Mouse (Mus musculus): ENCODE results near the gene Anxa6. TPM values are rescaled to one million over a fixed set of nuclear protein-coding genes. Genes with fewer than 3 reads are reported as not detected.

The Anxa6 gene
- total and polyA plus RNA-seq, 3 experiments = 47.0 to 49.4 TPM; not detected in 1

- H3K79me2 ChIP-seq (ENCODE audit: control insufficient read depth, insufficient read depth, low read length, poor library complexity) = no peaks in the 10 kb centered on the region
- H3K27me3 ChIP-seq (ENCODE audit: control insufficient read depth in 1 of 2, insufficient read depth in 2 of 2, low read length in 2 of 2) = no peaks in the 10 kb centered on the region
- no peak overlapping the region for H3K4me3 ChIP-seq (ENCODE audit: control insufficient read depth in 1 of 2, insufficient read depth in 1 of 2, low read depth in 2 of 2, low read length in 2 of 2)
- no peak overlapping the region for H3K27ac ChIP-seq (ENCODE audit: control insufficient read depth, low read depth, low read length)
- no peaks in the 10 kb centered on the region for H3K9me3 ChIP-seq (replicated peaks; ENCODE audit: insufficient read depth, low read length)
- H3K36me3 ChIP-seq (ENCODE audit: control insufficient read depth in 1 of 2, insufficient read depth in 2 of 2, low read length in 2 of 2) = peaks cover 0 to 10% of the 10 kb centered on the region in 2 experiments; a peak in 2 of 4 replicates
- DNase-seq (ENCODE audit: low read depth, low spot score) = peak; percentile 35
- H3K9ac ChIP-seq (ENCODE audit: control insufficient read depth, low read depth, low read length, poor library complexity, severe bottlenecking) = no peak overlapping the region
- peaks cover 8 to 12% of the 10 kb centered on the region in 2 experiments for H3K4me1 ChIP-seq (ENCODE audit: control insufficient read depth in 1 of 2, insufficient read depth in 2 of 2, low read length in 2 of 2)
- TF ChIP-seq SMC3 (IDR thresholded peaks at IDR 0.05; ENCODE audit: low read depth, low read length) (peak; percentile 22), CTCF (IDR thresholded peaks at IDR 0.05 in 2 of 3, conservative IDR thresholded peaks at IDR 0.05 in 1 of 3; ENCODE audit: control insufficient read depth in 1 of 3, insufficient read depth in 1 of 3, low read depth in 2 of 3, low read length in 3 of 3, poor library complexity in 1 of 3, severe bottlenecking in 1 of 3) (peak; percentile 12 to 45 (median 13); a peak in 3 of 6 replicates), ZNF384 (IDR thresholded peaks at IDR 0.05; ENCODE audit: low read depth, low read length) (peak; percentile 72), MYC (IDR thresholded peaks at IDR 0.05; ENCODE audit: low read depth, low read length) (0 out of 2 replicates have a peak, but pooled peaks have one; percentile 25), MXI1 (IDR thresholded peaks at IDR 0.05; ENCODE audit: low read depth, low read length) (no peak)
Measured at GRCm38 (mm10) chr11:55012551-55013521, 20.4 kb downstream of the Anxa6 start.

- Histone ChIP-seq H3K79me2 (ENCODE audit: control insufficient read depth, insufficient read depth, low read length, poor library complexity) (no peaks in the 10 kb centered on the region), H3K27me3 (ENCODE audit: control insufficient read depth in 1 of 2, insufficient read depth in 2 of 2, low read length in 2 of 2) (no peaks in the 10 kb centered on the region), H3K9me3 (replicated peaks; ENCODE audit: insufficient read depth, low read length) (no peaks in the 10 kb centered on the region), H3K36me3 (ENCODE audit: control insufficient read depth in 1 of 2, insufficient read depth in 2 of 2, low read length in 2 of 2) (peaks cover 0 to 12% of the 10 kb centered on the region in 2 experiments; a peak in 2 of 4 replicates), H3K9ac (ENCODE audit: control insufficient read depth, low read depth, low read length, poor library complexity, severe bottlenecking) (no peak overlapping the region), H3K4me1 (ENCODE audit: control insufficient read depth in 1 of 2, insufficient read depth in 2 of 2, low read length in 2 of 2) (peaks cover 10 to 16% of the 10 kb centered on the region in 2 experiments), H3K27ac (ENCODE audit: control insufficient read depth, low read depth, low read length) (no peak overlapping the region), H3K4me3 (ENCODE audit: control insufficient read depth in 1 of 2, insufficient read depth in 1 of 2, low read depth in 2 of 2, low read length in 2 of 2) (no peak overlapping the region)
- no peak for DNase-seq (ENCODE audit: low read depth, low spot score)
- no peak for TF ChIP-seq MXI1 (IDR thresholded peaks at IDR 0.05; ENCODE audit: low read depth, low read length)
- TF ChIP-seq CHD2 (IDR thresholded peaks at IDR 0.05; ENCODE audit: low read length) = no peak
- TF ChIP-seq BHLHE40 (IDR thresholded peaks at IDR 0.05; ENCODE audit: borderline replicate concordance, low read depth, low read length) = no peak
- no peak for TF ChIP-seq MAZ (IDR thresholded peaks at IDR 0.05; ENCODE audit: low read depth, low read length)
- TF ChIP-seq ELF1 (IDR thresholded peaks at IDR 0.05; ENCODE audit: low read depth, low read length) = no peak
- no peak for TF ChIP-seq GABPA (IDR thresholded peaks at IDR 0.05; ENCODE audit: low read depth, low read length)
- TF ChIP-seq POLR2AphosphoS2 (IDR thresholded peaks at IDR 0.05; ENCODE audit: low read length) = no peak
- no peak for TF ChIP-seq POLR2A (IDR thresholded peaks at IDR 0.05; ENCODE audit: control insufficient read depth in 1 of 2, insufficient read depth in 1 of 2, low read depth in 1 of 2, low read length in 2 of 2, poor library complexity in 1 of 2)
- no peak for TF ChIP-seq TBP (IDR thresholded peaks at IDR 0.05; ENCODE audit: low read depth, low read length)
- no peak for TF ChIP-seq POLR2AphosphoS5 (IDR thresholded peaks at IDR 0.05; ENCODE audit: borderline replicate concordance, low read depth, low read length)
- no peak for TF ChIP-seq ZNF384 (IDR thresholded peaks at IDR 0.05; ENCODE audit: low read depth, low read length)
- TF ChIP-seq SIN3A (IDR thresholded peaks at IDR 0.05; ENCODE audit: low read length) = no peak
- no peak for TF ChIP-seq MAFK (IDR thresholded peaks at IDR 0.05; ENCODE audit: borderline replicate concordance, low read depth, low read length)
- TF ChIP-seq ZC3H11A (IDR thresholded peaks at IDR 0.05; ENCODE audit: low read depth, low read length) = no peak
- TF ChIP-seq ZKSCAN1 (IDR thresholded peaks at IDR 0.05; ENCODE audit: low read depth, low read length) = no peak
- no peak for TF ChIP-seq SMC3 (IDR thresholded peaks at IDR 0.05; ENCODE audit: low read depth, low read length)
- TF ChIP-seq NRF1 (IDR thresholded peaks at IDR 0.05; ENCODE audit: insufficient read depth, low read depth, low read length, poor library complexity, severe bottlenecking) = no peak
- no peak for TF ChIP-seq CTCF (IDR thresholded peaks at IDR 0.05 in 2 of 3, conservative IDR thresholded peaks at IDR 0.05 in 1 of 3; ENCODE audit: control insufficient read depth in 1 of 3, insufficient read depth in 1 of 3, low read depth in 2 of 3, low read length in 3 of 3, poor library complexity in 1 of 3, severe bottlenecking in 1 of 3)
- TF ChIP-seq MYB (IDR thresholded peaks at IDR 0.05; ENCODE audit: low read depth, low read length) = no peak
- no peak for TF ChIP-seq RCOR1 (IDR thresholded peaks at IDR 0.05; ENCODE audit: low read depth, low read length)
Measured at GRCm38 (mm10) chr11:55011440-55011839, 21.8 kb downstream of the Anxa6 start.
